Mouse (Mus musculus) heart, embryonic 12.5 days (tissue): ENCODE results near the gene Gm21119. TPM values are rescaled to one million over a fixed set of nuclear protein-coding genes. Genes with fewer than 3 reads are reported as not detected.
"Not testable (repeated sequence)": the region's sequence is repeated elsewhere in the genome, so short reads cannot be mapped to it uniquely, and the experiment has no call there.

Experiments used
- ATAC-seq: fragments of 200-750 bp; cut with Nextera tagmentation; 2 replicates; pipeline ENCODE4 v1.8.0; 2017; ENCODE audit warnings: moderate TSS enrichment, moderate library complexity; ENCODE audit not compliant: insufficient number of reproducible peaks, low FRiP score
- H3K27ac ChIP-seq: fragments of 300-500 bp; sonication (generic); 2 replicates; pipeline ENCODE4 v1.5.1; 2016; ENCODE audit warnings: mild to moderate bottlenecking, moderate library complexity; ENCODE audit not compliant: poor library complexity, severe bottlenecking
- H3K27me3 ChIP-seq: fragments of 300-500 bp; sonication (generic); replicated peaks from 2 replicates; pipeline ENCODE4 v1.6.1; 2016; ENCODE audit warnings: mild to moderate bottlenecking, moderate library complexity
- H3K36me3 ChIP-seq: fragments of 300-500 bp; sonication (generic); 2 replicates; pipeline ENCODE4 v1.6.1; 2016; ENCODE audit warnings: mild to moderate bottlenecking, moderate library complexity
- H3K4me1 ChIP-seq: fragments of 300-500 bp; sonication (generic); replicated peaks from 2 replicates; pipeline ENCODE4 v1.6.1; 2016; ENCODE audit warnings: mild to moderate bottlenecking
- H3K4me2 ChIP-seq: fragments of 300-500 bp; sonication (generic); 2 replicates; pipeline ENCODE4 v1.6.1; 2016; ENCODE audit warnings: mild to moderate bottlenecking, moderate library complexity
- H3K4me3 ChIP-seq: fragments of 300-500 bp; sonication (generic); 2 replicates; pipeline ENCODE4 v1.5.1; 2016; ENCODE audit warnings: mild to moderate bottlenecking
- H3K9ac ChIP-seq: fragments of 300-500 bp; sonication (generic); 2 replicates; pipeline ENCODE4 v1.6.1; 2016; ENCODE audit warnings: mild to moderate bottlenecking, moderate library complexity
- H3K9me3 ChIP-seq: fragments of 300-500 bp; sonication (generic); replicated peaks from 2 replicates; pipeline ENCODE4 v1.6.1; 2016; ENCODE audit warnings: mild to moderate bottlenecking, moderate library complexity
- WGBS: fragments of 180-500 bp; shearing (Covaris S2); methylation state at CpG from one replicate; pipeline ENCODE4 v1.1.7; 2016; 5-methylcytosine and 5-hydroxymethylcytosine counted together
- polyA plus RNA-seq: library from polyadenylated mRNA; unstranded; fragments of >200 nt; fragmentation: Nextera tagmentation; extraction: Ambion mirVana; gene quantifications from 2 replicates; pipeline ENCODE4 v1.2.1, GENCODE M21; 2016

Gm21119 gene
- polyA plus RNA-seq, 1 experiment from 2014 or later = not detected

DNA sequence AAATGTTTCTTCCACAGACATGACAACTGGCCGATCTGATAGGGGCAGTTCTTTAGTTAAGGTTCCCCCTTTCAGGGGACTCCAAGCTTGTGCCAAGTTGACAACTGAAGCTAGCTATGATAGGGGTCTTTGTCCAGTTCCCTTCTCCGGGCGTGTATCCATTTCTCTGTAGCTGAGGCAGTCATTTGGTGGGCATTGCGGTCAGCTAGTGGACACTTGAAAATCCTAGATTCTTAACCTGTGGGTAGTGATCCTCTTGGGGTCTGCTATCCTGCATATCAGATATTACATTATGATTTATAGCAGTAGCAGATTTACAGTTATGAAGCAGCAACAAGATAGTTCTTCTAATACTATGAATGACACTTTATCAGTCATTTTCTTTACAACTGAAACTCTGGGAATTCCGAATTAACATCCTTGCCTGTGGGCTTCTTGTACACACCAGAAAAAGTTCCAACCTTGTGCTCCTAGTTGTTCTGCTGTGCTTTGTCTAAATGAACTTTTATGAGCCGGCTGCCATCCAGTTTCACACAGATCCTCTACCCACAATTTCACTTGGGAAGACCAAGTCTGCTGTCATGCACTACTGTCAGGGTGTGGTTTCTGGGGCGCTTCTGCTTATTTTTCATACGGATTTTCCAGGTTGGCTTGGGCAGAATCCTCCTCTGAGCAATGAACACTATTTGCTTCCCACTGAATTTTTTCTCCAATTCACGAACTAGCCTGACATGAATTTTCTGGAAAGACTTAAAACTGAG, 18.5 kb upstream of the Gm21119 start:
- not testable (repeated sequence) for H3K36me3 ChIP-seq, H3K4me3 ChIP-seq, H3K27me3 ChIP-seq, H3K9me3 ChIP-seq, H3K9ac ChIP-seq, H3K4me1 ChIP-seq, H3K27ac ChIP-seq, H3K4me2 ChIP-seq
- 80% methylated on average over 6 of the region's 9 CpGs for WGBS
- ATAC-seq = 0 out of 2 replicates have a peak, but pooled peaks have one; percentile 25

DNA sequence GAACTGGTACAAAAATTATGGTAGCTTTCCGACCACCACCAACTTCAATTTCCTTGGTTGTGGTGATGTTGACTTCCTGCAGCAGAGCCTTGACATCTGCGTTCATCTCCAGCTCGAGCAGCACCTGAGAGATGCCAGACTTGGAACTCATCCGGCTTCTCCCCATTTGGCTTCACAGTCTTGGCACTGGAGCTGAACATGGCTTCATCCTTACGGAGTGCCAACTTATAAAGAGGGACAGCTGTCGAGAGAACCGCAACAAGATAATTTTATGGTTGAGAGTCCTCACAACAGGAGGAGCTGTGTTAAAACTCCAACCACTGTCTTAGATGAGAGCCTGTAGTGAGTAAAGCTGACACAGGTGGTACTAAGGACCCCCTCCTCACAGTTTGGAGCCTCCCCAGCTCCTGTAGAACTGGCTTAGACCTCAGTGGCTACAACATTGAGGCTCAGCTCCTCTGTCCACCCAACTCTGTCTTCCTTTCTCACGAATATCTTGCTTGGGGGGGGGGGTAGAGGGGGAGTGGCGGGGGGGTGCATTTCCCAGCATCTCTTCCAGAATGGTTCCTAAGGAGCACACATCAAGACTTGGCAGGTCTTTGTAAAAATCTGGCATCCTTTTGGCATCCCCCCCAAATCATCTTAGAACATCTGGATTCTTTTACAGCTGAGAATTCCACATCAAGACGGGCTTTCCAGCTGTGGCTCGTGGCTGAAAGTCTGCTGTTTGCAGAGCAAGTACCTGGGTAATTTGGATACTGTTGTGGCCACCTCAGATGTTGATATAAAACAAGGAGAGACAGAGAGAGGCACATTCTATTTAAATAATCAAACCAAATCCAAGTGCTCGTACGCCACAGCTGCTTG, 17.6 kb upstream of the Gm21119 start:
- H3K4me1 ChIP-seq, H3K4me3 ChIP-seq, H3K27me3 ChIP-seq, H3K9me3 ChIP-seq, H3K9ac ChIP-seq, H3K27ac ChIP-seq, H3K4me2 ChIP-seq, H3K36me3 ChIP-seq: not testable (repeated sequence)
- WGBS = 74% methylated on average over 10 of the region's 13 CpGs
- peak; percentile 73 for ATAC-seq

DNA sequence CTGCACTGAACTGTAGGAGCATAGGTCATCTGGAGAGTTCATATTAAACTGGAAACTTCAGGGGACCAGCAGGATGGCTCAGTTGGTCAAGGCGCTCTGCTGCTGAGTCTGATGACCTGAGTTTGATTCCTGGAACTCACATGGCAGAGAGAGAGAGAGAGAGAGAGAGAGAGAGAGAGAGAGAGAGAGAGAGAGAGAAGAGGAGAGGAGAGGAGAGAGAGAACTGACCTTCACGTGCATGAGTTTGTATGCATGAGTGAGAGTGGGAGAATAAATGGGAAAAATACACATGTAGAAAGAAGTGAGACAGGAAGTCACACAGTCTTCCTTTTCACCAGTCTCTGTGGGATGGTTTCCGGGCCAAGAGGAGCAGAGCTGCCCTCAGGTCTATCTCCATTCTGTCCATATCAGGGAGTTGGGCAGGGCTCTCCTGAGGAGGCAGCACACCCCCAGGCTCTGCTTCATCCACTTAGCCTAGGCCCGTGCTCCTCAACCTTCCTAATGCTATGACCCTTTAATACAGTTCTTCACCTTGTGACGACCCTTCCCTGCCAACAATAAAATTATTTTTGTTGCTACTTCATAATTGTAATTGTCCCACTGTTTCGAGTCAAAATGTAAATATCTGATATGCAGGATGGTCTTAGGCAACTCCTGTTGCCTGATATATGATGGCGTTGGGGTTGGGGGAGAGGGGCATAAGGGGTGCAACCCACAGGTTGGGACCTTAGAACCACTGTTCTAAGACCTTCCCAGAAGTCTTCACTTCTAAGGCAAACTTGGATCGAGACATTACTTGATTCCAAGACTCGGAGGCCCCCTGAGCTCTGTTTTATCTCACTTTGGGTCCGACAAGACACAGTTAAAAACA, 16.2 kb upstream of the Gm21119 start:
- H3K4me3 ChIP-seq, H3K4me1 ChIP-seq, H3K27me3 ChIP-seq, H3K4me2 ChIP-seq, H3K27ac ChIP-seq, H3K9ac ChIP-seq, H3K36me3 ChIP-seq, H3K9me3 ChIP-seq: not testable (repeated sequence)
- 73% methylated on average over 9 of the region's 10 CpGs for WGBS
- peak; percentile 88 for ATAC-seq

DNA sequence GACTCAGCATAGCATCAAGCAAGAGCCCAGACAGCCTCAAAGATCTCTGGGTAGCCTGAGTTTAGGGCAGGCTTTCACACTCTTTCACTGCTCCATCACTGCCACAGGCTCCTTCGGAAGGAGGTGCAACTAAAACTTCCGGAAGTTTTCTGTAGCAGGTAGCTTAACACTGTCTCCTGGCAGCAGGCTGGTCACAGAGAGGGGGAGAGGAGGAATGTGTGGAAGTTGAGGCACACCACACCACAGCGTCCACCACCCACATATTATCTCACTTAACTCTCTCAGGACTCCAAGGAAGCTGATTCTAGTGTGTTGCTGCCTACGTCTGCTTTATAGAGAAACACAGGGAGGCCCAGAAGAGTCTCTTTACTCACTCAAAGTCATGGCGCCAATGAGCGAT, 15.4 kb upstream of the Gm21119 start:
- H3K9ac ChIP-seq, H3K9me3 ChIP-seq, H3K27ac ChIP-seq, H3K4me2 ChIP-seq, H3K27me3 ChIP-seq, ATAC-seq, H3K4me3 ChIP-seq, H3K36me3 ChIP-seq, H3K4me1 ChIP-seq: not testable (repeated sequence)
- 71% methylated on average over 4 of the region's 6 CpGs for WGBS

DNA sequence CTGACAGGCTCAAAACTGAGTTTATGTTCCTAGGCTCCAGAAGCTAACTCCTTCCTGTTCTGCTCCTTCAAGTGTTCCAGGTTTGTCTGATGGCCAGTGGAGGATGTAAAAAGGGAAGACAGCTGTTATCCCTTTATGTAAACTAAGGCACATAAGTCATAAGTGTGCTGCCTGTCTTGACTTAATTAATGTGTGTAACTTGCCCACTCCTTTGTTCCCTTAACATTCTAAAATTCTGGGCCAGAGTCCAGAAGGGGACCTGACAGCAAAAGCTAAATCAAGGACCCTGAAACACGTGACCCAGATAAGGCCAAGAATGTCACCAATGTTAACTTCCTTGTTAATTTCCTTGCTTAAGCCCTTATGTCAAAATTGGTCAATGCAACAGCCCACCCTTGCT, 3.9 kb upstream of the Gm21119 start:
- H3K36me3 ChIP-seq, ATAC-seq, H3K27me3 ChIP-seq, H3K9ac ChIP-seq, H3K27ac ChIP-seq, H3K4me1 ChIP-seq, H3K4me2 ChIP-seq, H3K4me3 ChIP-seq, H3K9me3 ChIP-seq: not testable (repeated sequence)
- 45% methylated on average over 1 of the region's 1 CpGs for WGBS

DNA sequence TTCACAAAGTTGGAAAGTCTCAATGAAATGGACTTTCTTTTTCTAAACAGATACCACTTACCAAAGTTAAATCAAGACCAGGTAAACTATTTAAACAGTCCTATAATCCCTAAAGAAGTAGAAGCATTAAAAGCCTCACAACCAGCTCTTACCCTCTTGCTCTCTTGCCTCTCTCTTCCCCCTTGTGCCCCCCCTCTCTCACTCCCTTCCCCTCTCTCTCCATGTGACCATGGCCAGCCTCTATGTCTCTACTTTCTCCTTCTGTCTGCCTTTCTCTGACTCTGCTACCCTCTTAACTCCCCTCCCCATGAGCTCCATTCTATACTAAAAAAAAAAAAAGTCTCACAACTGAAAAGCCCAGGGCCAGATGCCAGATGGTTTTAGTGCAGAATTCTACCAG, 2.0 kb upstream of the Gm21119 start:
- not testable (repeated sequence) for H3K27ac ChIP-seq, H3K27me3 ChIP-seq, H3K36me3 ChIP-seq

DNA sequence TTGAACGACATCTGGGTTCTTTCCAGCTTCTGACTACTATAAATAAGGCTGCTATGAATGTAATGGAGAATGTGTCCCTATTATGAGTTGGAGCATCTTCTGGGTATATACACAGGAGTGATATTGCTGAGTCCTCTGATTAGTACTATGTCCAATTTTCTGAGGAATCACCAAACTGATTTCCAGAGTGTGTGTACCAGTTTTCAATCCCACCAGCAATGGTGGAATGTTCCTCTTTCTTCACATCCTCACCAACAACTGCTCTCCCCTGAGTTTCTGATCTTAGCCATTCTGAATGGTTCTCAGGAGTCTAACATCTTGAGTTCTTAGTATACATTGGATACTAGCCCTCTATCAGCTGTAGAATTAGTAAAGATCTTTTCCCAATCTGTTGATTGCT, 16.0 kb downstream of the Gm21119 start:
- 55% methylated on average over 1 of the region's 1 CpGs for WGBS
- not testable (repeated sequence) for H3K27me3 ChIP-seq, H3K27ac ChIP-seq, H3K4me1 ChIP-seq, H3K4me2 ChIP-seq, ATAC-seq, H3K4me3 ChIP-seq, H3K9ac ChIP-seq, H3K36me3 ChIP-seq, H3K9me3 ChIP-seq

More for the DNA sequence above, 2.0 kb upstream of the Gm21119 start:
- ATAC-seq, H3K4me3 ChIP-seq, H3K4me2 ChIP-seq, H3K9me3 ChIP-seq, H3K4me1 ChIP-seq, H3K9ac ChIP-seq: not testable (repeated sequence)

DNA sequence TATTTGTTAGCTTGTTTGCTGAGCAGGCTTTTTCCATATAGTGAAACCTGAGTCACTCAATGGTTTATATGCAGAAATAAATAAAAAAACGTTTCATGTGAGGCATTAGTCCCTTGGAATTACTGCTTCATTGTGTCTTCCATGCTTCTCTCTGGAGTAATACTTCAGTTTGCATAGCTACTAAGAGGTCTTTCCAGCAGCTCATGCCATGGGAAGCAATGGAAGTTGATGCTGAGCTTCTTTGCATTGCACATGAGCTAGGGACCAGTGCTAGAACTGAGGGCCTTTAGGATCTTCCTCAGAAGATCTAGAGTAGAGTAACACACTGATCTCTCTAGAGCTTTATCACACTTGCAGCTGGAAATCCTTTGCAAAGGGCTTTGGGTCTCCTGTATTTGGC, 23.2 kb downstream of the Gm21119 start:
- WGBS = 9% methylated on average over 1 of the region's 1 CpGs
- H3K27me3 ChIP-seq, ATAC-seq, H3K4me3 ChIP-seq, H3K9me3 ChIP-seq, H3K4me2 ChIP-seq, H3K4me1 ChIP-seq, H3K9ac ChIP-seq, H3K36me3 ChIP-seq, H3K27ac ChIP-seq: not testable (repeated sequence)

DNA sequence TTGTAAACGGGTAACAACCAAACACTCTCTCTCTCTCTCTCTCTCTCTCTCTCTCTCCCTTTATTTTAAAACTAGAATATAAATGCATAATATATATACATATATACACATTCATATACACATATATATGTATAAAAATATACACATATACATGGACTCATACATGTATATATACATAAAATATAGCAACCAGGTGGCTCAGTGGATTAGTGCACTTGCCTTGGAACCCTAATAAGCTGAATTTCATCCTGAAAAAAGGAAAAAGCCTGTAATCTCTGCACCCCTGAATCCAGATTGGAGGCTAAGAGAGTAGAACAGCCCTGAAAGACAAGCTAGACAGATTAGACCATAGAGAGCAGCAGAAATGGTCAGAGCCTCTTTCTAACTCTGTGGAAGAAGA, 28.8 kb downstream of the Gm21119 start:
- H3K27me3 ChIP-seq, H3K9ac ChIP-seq, H3K27ac ChIP-seq, H3K9me3 ChIP-seq, H3K4me2 ChIP-seq, H3K36me3 ChIP-seq, H3K4me3 ChIP-seq, H3K4me1 ChIP-seq, ATAC-seq: not testable (repeated sequence)
- WGBS = no CpG with 5 or more reads among the region's 1 CpGs

DNA sequence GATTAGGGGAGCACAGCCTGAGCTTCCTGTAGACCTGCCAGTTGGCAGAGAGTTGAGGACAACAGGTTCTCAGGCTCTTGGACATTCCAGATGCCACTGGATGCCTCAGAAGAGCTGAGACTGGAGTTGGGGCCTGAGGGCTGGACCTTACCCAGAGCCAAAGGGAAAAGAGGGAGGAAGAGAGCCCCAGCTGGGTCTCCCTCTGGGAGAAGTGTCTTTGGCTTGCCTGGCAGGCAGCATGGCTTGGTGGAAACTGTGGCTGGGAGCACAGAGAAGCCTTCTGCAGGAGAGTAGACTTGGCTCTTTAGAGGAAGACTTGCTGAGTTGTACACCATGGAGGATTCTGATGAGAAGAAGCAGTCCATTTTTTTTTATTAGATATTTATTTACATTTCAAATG, 38.3 kb downstream of the Gm21119 start:
- not testable (repeated sequence) for H3K9ac ChIP-seq, H3K4me1 ChIP-seq, H3K4me3 ChIP-seq, H3K27me3 ChIP-seq, H3K36me3 ChIP-seq, H3K4me2 ChIP-seq, ATAC-seq, H3K27ac ChIP-seq, H3K9me3 ChIP-seq

DNA sequence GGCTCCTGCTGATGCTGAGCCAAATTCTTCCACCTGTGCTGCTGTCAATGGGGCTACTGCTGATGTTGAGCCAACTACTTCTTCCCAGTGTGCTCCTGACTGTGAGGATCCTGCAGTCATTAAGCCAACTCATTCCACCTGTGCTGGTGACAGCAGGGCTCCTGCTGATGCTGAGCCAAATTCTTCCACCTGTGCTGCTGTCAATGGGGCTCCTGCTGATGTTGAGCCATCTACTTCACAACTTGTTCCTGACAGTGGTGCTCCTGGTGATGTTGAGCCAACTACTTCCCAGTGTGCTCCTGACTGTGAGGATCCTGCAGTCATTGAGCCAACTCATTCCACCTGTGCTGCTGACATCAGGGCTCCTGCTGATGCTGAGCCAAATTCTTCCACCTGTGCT, 63.7 kb downstream of the Gm21119 start:
- not testable (repeated sequence) for H3K4me2 ChIP-seq, H3K9me3 ChIP-seq, H3K27me3 ChIP-seq, H3K27ac ChIP-seq, H3K36me3 ChIP-seq, H3K9ac ChIP-seq, ATAC-seq, H3K4me3 ChIP-seq, H3K4me1 ChIP-seq
